Mouse (Mus musculus) left cerebral cortex, postnatal 36 days (tissue): ENCODE measurements at regions not wholly inside any gene's neighbourhood (a gene's known extent, or its start where the extent isn't known, plus 50 kb on each side); places are given as distances from the start of the nearest gene placed in this dataset.

ENCODE experiments used
- DNase-seq, 2 experiments: peaks; one replicate each; pipeline ENCODE4 v3.0.0; 2021 to 2022; ENCODE audit warnings: low spot score in 2 of 2, mixed read lengths in 1 of 2
- intact Hi-C: fragments of 180-260 bp; cut with DNase I; formaldehyde crosslinking; loops from one replicate; pipeline ENCODE4 v1.15.1; 2025

DNA sequence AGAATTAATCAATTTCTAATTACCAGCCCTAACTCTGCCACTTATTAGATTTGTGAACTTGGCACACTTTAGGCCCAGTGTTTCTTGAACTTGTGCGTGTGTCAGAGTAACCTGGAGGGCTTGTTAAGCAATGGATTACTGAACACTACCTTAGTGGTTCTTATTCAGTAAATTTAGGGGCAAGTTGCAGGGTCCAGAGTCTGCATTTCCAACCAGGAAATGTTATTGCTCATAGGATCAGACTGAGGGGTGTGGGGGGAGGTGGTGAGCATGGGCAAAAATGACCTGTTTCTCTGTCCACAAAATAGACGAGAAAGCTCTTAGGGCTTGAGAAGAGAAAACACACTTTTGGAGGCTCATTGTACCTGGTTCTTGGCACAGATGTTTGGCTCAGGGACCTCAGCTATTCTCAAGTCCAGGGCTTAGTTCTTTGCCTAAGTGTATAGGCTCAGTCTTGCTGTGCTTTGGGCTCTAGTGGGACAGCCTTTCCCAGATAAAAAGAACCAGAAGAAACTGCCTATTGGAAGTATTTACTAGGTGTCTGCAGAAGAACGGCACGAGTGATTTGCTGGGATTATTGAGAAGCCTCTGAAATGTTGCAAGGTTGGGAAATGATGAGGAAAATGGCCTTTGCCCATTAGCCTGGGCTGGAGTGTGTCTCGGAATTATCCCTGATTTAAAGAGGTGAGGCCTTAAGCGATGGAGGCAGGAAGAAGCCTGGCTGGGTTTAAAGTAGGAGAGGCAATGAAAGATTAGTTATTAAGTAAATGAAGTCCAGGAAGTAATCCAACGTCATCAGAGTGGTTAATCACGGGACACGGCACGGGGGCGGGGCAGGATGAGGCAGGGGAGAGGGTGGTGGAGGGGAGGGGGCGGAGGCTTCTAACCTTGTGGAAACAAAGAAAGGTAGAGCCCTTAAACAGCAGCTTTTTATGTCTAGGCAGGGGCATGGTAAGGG lies 113.2 kb upstream of the Fggy start:
- intact Hi-C loops: no loop called here

DNA sequence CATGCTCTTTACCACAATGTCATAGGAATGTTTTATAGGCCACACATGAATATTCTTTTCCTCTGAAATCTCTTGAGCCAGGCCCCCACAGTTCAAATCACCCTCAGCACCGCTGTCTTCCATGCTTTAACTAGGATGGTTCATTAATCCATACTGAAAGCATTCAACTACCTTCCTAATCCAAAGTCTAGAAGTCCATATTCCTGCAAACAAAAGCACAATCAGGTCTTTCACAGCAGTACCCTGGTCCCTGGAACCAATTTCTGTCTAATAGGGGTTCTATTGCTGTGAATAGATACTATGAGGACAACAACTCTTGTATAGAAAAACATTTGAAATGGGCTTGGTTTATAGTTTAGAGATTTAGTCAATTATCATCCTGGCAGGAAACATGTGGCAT lies 107.0 kb upstream of the Fggy start:
- intact Hi-C loops: no loop called here

More for the DNA sequence above, 113.2 kb upstream of the Fggy start:
- no peak for DNase-seq

DNA sequence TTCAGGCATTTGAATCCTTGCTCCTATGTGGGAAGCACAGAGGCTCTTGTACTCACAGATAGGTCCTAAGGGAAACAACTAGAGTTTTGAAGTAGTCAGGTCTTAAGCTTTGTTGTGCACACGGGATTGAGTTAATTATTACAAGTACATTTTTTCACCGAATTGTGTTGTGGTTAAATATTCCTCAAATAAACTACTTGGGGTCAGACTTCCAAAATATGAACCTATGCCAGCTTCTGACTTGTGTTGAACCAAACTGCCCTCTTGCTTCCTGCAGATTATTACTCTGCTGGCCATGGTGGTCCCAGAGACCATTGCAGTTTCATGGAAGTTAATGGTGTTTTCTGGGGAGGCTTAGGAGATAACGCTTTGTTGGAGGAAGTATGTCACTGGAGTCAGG lies 105.5 kb upstream of the Fggy start:
- intact Hi-C loops: no loop called here
- DNase-seq: no peak

More for the DNA sequence above, 107.0 kb upstream of the Fggy start:
- DNase-seq: no peak

DNA sequence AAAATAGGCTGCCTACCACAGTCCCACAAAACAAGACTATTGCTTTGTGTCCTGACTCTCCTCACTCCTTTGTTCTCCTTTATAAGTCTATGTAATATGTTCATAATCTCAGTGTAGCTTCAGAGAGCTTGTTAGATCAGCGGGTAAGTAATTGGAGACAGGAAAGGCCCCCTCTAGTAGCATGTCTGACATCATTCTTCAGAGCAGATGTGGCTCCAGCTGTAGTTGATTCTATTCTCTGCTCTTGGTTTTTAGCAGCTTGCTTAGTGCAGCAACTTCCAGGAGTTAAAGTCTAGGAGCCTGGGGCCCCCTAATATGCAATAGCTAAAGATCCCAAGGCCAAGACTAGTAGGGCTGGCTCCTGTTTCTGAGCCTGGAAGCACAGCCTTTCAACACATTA lies 101.0 kb upstream of the Fggy start:
- intact Hi-C loops: no loop called here
- DNase-seq: no peak

DNA sequence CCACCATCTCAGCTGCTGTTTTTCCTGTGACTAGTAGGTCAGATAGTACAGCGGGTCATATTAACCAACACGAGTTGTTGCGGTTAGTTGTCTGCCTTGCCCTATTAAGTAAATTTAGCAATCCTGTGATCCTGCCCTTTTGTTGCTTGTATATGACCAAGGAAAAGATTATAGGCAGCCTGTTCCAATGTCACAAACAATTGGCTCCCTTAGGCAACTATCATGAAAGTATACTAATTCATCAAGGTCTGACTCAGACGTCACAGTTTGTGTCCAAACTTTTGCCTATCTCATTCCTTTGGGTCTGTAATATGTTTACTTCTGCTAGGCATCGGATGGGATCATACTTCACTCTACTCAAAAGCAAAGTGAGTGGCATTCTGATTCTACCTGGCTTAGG lies 100.4 kb upstream of the Fggy start:
- DNase-seq: no peak
- intact Hi-C loops: no loop called here

DNA sequence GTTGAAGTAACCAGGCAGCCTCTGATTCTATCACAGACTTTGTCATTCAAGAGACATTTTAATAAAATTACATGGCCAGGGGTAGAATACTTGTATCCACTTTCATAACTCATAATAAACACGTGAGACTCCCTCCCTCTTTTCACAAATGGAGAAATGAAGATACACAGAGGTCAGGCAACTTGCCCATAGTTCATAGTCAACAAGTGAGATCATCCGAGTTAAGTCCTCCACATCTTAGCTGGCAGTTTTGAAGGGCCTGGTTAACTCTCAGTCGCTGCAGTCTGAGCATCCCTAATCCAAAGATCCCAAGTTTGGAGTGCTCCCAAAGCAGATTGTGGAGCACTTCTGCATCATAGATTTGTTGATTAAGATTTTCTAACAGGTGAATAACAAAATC lies 94.8 kb upstream of the Fggy start:
- intact Hi-C loops: no loop called here
- DNase-seq: no peak

DNA sequence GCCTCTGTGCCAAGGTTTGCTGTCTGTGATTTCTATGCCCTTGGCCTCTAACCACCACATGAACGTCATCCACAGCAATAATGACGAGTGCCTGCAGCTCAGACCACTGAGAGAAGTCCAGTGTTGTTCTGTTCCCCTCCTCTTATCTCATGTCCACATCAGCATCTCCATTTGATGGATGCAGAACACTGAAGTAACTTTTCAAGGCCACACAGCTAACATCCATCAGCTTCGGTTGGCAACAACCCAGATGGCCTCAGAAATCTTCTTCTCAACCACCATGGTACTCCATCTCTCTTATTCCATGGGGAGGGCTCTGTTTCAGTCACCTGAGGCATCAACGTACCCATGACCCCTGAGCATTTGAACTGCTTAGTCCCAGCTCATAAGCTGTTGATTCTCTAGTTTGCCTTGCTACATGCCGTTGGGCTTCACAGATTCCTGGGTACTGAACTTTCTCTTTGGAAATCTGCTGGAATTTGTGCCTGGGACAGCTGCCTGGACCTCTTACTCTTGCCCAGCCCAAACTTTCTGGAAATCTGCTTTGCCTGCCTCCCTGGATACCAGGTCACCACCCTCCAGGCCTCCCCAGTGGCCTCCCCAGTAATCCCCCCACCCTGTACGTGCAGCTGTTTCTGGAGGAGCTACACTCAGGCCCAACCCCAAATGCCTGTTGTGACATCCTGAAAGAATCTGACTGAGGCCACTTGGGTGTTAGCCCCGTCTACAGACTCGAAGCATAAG lies 94.1 kb upstream of the Fggy start:
- no peak for DNase-seq
- intact Hi-C loops: no loop called here

DNA sequence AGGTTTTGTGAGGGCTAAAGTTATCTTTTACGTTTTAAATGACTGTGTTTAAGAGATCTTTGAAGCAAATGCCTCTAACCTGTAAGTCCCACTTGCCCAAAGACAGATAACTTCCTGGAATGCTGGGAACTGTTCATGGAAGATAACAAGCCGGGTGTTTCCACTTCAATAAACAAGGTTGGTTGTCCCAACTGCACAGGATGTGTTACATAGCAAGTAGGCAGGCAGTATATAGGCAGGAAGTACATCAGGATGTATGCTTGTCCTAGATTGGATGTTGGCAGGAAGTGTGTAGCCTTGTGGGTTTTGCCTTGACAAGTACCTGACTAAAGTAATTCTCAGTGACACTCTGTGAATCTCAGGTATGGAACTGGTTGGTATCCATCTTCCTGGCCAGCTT lies 90.7 kb upstream of the Fggy start:
- no peak for DNase-seq
- intact Hi-C loops: no loop called here

DNA sequence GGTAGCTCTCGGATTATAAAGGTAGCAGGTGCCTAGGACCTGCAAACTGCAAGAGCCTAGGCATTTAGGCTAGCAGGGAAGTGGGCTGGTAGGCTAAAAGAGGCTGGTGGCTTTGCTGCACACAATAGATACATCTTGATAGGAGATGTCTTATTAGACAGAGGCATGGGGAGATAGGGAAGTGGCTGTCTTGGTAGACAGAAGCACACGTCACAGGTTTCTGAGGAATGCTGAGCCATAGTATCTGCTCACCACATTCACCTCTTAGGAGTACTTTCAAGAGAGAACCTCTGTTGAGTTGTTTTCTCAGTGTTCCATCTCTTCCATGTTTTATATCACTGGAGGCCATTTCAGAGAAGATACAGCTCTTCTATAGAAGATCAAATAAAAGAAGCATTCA lies 89.8 kb upstream of the Fggy start:
- no peak for DNase-seq
- intact Hi-C loops: no loop called here

DNA sequence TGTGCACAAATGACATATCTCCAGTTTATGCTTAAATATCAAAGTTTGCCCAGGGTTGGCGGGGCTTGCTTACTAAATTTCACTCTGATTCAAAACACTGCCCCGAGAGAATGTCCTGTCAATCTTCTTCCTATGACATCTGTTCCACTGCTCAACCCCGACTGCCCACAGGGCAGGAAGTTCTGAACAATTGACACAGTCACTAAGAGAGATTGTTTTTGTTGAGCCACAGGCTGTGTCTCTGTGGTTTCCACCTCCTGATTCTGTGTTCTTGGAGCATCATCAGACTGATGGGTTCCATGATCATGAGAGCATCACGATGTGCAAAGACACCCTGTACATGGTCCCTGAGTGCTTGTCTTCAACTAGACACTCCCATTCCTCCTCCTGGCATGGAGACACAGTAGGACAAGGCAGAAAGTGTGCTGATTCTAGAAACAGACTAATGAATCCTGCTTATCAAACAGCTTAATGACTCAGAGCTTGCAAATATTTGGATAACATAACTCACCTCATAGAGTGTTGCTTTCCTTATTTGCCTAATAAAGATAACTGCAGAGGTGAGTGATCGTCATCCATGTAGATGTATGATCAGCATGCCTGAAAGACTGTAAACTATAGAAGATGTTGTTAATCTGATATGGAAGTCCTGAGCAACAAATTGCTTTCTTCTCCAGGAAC lies 82.4 kb upstream of the Fggy start:
- no peak for DNase-seq
- intact Hi-C loops: no loop called here

DNA sequence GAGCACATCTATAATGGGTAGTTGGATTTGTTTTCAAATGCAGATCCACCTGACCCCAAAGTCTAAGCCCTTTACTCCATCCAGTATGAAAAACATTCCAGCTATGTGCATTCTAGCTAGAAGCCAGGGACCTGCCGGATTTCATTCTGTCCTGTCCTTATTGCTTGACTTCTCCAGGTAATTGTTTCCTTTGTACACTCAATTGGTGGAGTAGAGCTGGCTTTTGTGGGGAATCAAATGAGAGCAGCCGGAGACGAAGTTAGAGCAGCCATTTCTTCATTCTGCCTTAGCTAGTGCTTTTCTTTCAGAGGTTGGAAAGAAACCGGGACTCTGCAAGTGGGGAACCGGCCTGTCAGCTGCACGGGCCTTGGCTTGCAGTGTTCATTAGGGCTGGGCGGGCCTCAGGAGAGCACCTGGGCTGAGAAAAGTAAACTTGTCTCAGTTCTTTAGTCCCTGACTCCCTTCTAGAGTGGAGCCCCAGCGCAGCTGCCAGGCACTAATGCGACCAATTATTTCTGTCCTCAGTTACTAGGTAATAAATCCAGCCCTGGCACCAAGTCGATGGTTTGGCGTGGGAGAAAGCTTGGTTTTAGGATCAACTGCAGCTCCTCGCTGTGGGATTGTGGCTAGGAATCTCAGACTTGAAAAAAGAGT lies 81.1 kb upstream of the Fggy start:
- no peak for DNase-seq
- intact Hi-C loops: no loop called here

DNA sequence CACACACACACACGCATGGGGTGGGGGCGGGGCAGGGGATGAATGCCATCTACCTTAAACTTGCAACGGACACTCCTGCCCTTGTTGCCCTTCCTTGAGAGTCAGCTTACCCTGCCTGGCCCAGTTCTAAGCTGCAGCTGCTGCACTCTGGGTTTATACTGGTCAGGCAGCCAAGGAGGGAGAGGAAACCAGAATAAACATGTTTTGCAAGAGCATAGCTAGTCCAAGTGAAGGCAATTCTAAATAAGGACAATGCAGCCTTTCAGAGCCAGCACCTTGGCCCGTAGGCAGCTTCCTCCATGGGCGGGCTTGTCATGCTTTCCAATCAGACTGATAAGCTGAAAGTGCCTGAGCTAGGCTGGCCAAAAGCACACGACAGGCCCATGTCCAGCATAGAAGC lies 73.7 kb upstream of the Fggy start:
- no peak for DNase-seq
- intact Hi-C loops: no loop called here

DNA sequence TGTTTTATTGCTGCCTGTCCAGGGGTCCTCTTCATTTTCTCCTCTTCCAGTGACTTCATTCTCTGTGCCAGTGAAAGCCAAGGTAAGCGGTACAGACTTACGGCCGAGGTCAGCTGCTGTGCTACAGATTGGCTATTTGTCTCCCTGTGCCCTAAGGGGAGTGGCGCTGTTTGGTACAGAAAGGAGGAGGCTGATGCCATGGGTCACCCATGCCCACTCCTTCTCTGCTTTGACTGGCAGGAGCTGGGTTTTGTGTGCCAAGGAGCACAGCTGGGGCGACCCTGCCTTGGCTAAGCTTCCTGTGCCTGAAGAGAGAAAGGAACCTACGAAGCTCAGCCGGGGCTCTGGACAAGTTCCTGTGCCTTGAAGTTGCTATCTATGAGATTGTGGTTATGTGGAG lies 70.0 kb upstream of the Fggy start:
- intact Hi-C loops: no loop called here
- DNase-seq: no peak

DNA sequence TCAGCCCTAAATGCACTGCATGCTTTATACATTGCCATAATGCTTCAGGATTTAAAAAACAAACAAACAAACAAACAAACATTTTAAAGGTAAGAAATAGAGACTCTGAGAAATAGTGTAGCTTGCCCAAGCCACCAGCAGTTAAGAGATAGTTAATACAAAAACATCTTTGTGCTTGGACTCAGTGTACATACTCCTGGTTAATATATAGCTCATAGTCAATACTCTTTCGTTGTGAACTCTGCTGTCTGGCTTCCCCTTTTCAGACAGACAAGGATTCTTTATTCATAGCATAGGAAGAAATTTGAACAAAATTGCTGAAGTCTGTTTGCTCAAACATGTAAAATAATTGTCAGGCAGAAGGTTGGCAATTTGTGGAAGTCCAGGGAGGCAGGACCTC lies 69.3 kb upstream of the Fggy start:
- intact Hi-C loops: no loop called here
- no peak for DNase-seq

DNA sequence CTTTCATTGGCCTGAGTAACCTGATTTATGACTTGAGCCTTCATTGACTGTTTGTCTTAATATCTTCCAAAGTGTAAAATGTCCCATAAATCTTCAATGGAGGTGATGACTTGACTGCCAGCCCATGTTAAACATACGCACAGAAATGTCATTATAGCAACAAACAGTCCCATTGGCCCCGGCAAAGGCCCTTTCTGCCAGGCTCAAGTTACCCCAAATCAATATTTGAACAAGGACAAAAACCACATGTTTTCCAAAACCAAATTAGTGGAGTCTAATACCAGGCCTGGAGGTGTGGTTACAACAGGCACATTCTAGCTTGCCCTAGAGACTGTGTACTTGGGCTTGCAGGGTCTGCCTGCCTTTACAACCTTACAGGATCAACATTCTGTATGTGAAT lies 68.2 kb upstream of the Fggy start:
- DNase-seq: no peak
- intact Hi-C loops: no loop called here

DNA sequence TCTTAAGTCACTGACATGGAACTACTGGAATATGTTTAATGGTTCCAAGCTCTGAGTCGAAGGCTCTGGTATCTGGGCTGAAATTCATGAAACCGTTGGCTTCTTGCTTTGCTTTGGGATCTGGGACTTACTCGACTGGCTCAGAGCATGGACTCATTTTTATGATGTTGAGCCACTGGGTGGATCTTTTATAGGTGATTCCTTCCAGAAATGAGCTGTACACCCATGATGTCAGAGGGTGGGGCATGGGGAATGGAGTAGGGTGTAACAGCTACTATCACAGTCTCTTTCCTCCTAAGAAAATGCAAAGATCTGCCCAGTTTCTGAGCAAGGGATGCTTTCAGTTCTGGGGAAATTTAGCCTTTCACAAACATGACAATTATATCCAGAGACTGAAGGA lies 57.0 kb upstream of the Fggy start:
- DNase-seq: no peak
- intact Hi-C loops: no loop called here

DNA sequence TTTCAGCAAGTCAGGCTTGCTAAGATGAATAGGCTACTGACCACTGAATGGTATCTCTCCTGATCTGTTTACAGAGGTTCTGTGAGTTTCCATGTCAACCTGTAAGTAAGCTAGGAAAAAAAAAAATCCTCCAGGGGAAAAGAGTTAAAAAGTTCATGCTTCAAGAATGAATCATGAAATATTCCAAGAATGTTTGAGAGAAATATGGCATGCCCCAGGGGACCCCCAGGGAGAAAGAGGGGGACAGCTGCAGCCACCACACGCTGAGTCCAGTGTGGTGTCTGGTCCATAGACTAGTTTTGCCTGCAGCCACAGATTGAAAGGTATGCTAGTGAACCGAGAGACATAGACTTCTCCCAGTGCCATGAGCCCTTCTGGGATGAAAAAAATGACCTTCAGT lies 56.1 kb upstream of the Fggy start:
- DNase-seq: no peak
- intact Hi-C loops: no loop called here

DNA sequence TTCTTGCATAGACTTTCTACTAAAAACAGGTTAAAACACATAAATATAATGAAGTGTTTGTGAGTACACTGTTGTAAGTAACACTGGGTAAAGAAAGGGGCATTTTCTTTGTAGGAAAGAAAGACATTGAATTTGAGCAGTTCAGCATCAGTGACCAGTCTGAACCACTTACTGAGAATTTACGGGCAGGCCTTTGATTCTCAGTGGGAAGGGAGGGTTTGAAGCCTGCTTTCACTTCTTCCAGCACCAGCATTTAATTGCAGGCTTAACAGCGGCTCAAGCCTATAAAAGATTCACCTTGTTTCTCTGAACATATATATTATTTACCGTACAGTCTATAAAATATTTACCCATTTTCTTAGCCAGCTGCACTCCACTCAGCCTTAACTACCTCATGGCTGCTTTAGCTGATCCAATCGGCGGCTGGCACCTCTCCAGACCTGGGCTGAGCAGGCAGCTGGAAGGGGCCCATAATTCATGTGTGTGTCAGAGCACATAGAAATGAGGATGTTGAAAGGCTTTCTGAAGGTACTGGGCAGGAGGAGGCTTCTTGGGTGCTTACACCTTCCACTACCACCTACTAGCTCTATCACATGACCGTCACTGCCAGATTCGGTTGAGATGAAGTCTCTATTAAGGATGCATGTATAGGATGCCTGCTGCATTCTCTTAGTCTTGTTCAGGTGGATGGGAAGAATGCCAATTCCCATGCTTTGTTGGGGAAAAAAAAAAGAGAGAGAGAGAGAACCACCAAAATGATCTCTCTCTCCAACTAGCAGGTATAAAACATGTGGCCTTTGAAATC lies 50.0 kb upstream of the Fggy start:
- DNase-seq: no peak
- intact Hi-C loops: no loop called here
